Mouse (Mus musculus): ENCODE measurements around the gene Spata13. TPM values are rescaled to one million over a fixed set of nuclear protein-coding genes. Genes with fewer than 3 reads are reported as not detected.

The Spata13 gene
- polyA plus RNA-seq, 1 experiment from 2014 or later, result 25.9 TPM

DNA sequence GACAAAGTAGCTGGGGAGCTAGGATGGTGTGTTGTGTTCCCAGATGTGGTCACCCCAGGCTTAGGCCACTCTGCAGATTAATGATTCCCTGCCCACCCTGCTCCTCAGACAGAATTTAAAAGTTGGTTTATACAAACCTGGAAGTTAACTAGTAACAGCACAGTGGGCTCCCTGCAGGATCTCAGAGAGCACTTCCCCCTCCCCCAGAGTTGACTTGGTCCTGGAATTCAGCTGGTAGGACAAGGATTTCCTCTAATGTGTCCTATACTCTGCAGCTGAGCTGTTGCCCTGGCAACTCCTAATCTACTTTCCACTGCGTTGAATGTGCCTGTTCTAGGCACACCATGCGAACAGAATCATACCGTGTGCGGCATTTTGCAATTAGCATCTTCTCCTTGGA, 30.8 kb downstream of the Spata13 start:
- Histone ChIP-seq H3K4me2 (ENCODE audit: low read depth, low read length) (no peak overlapping the region), H3K4me1 (ENCODE audit: control insufficient read depth, insufficient read depth, low read length) (no peaks in the 10 kb centered on the region), H3K27me3 (ENCODE audit: control insufficient read depth, insufficient read depth, low read length) (no peaks in the 10 kb centered on the region), H3K4me3 (ENCODE audit: low read depth, low read length) (no peak overlapping the region), H3K36me3 (replicated peaks; ENCODE audit: control insufficient read depth, insufficient read depth, low read depth, low read length) (no peaks in the 10 kb centered on the region), H3K9ac (replicated peaks; ENCODE audit: low read length) (no peak overlapping the region), H3K9me3 (replicated peaks; ENCODE audit: control insufficient read depth, low read length) (no peaks in the 10 kb centered on the region), H3K27ac (replicated peaks; ENCODE audit: low read depth, low read length) (no peak overlapping the region)
- DNase-seq (ENCODE audit: low spot score), result peak; percentile 43
- no peak for ATAC-seq (replicated peaks; ENCODE audit: insufficient number of reproducible peaks, low FRiP score, low TSS enrichment, low read depth)
- WGBS, result 60% methylated on average over 4 of the region's 4 CpGs

DNA sequence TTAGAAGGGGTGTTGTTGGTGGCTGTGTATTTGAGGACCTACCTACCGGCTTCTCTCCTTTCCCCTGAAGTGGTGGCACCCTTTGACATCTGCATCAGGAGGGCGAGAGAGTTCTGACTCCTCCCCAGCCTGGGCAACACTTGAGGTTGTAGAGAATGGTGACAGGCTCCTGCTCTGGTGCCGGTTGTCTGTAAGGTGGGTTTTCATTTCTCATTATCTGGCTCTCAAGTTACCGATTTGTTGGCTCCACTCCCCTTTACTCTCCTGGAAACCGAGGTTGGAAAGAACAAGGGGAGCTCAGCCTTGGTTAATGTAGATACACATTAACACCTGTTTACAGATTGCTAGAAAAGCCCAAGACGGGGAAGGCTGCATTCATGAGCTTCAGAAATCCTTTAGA, 31.5 kb downstream of the Spata13 start:
- Histone ChIP-seq H3K4me1 (ENCODE audit: control insufficient read depth, insufficient read depth, low read length) (no peaks in the 10 kb centered on the region), H3K27me3 (ENCODE audit: control insufficient read depth, insufficient read depth, low read length) (no peaks in the 10 kb centered on the region), H3K4me3 (ENCODE audit: low read depth, low read length) (no peak overlapping the region), H3K4me2 (ENCODE audit: low read depth, low read length) (no peak overlapping the region), H3K9ac (replicated peaks; ENCODE audit: low read length) (no peak overlapping the region), H3K27ac (replicated peaks; ENCODE audit: low read depth, low read length) (no peak overlapping the region), H3K36me3 (replicated peaks; ENCODE audit: control insufficient read depth, insufficient read depth, low read depth, low read length) (no peaks in the 10 kb centered on the region), H3K9me3 (replicated peaks; ENCODE audit: control insufficient read depth, low read length) (no peaks in the 10 kb centered on the region)
- DNase-seq (ENCODE audit: low spot score) (no peak), ATAC-seq (replicated peaks; ENCODE audit: insufficient number of reproducible peaks, low FRiP score, low TSS enrichment, low read depth) (no peak)
- WGBS, result 62% methylated on average over 6 of the region's 6 CpGs

DNA sequence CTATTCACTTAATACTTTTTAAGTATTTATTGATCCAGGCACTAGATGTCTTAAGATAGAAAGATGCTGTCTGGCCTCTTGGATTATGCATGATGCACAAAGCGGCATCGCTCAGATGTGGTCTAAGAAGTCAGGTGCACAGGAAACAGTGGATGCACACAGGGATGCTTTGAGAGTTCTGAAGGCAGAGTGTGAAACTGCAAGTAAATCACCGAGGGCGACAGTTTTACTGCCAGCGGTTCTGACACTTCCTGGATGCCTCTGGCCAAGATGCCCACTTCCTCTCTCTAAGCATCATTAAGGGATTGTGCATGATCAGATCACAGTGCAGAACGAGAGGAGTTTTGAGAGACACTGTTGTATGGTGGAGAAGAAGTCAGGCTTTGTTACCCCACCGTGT, 32.5 kb downstream of the Spata13 start:
- no peak overlapping the region for H3K4me3 ChIP-seq (ENCODE audit: low read depth, low read length)
- ATAC-seq (replicated peaks; ENCODE audit: insufficient number of reproducible peaks, low FRiP score, low TSS enrichment, low read depth) (no peak), DNase-seq (ENCODE audit: low spot score) (no peak)
- H3K27me3 ChIP-seq (ENCODE audit: control insufficient read depth, insufficient read depth, low read length), result no peaks in the 10 kb centered on the region
- H3K4me1 ChIP-seq (ENCODE audit: control insufficient read depth, insufficient read depth, low read length), result no peaks in the 10 kb centered on the region
- WGBS, result 71% methylated on average over 7 of the region's 7 CpGs
- H3K4me2 ChIP-seq (ENCODE audit: low read depth, low read length), result no peak overlapping the region
- H3K9ac ChIP-seq (replicated peaks; ENCODE audit: low read length), result no peak overlapping the region
- H3K27ac ChIP-seq (replicated peaks; ENCODE audit: low read depth, low read length), result no peak overlapping the region
- H3K9me3 ChIP-seq (replicated peaks; ENCODE audit: control insufficient read depth, low read length), result no peaks in the 10 kb centered on the region
- no peaks in the 10 kb centered on the region for H3K36me3 ChIP-seq (replicated peaks; ENCODE audit: control insufficient read depth, insufficient read depth, low read depth, low read length)

DNA sequence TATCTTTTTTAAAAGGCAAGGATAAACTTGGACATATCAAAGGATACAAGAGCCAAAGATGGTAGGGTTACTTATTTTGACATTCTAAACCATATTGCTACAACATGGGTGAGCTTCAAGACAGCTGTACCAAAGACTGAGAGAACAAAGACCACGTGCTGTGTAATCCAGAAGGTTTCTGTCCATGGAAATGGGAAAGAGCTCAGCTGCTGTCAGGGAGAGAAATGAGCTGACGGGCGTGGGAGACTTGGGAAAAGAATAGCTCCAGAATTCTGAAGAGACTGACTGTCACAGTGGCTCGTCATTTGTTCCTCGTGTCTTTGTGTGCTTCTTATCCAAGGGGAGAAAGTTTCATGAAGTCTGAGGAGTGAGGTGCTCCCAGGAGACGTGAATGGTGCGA, 36.4 kb downstream of the Spata13 start:
- Histone ChIP-seq H3K4me1 (ENCODE audit: control insufficient read depth, insufficient read depth, low read length) (no peaks in the 10 kb centered on the region), H3K9ac (replicated peaks; ENCODE audit: low read length) (no peak overlapping the region), H3K4me2 (ENCODE audit: low read depth, low read length) (no peak overlapping the region), H3K4me3 (ENCODE audit: low read depth, low read length) (no peak overlapping the region), H3K27me3 (ENCODE audit: control insufficient read depth, insufficient read depth, low read length) (no peaks in the 10 kb centered on the region), H3K27ac (replicated peaks; ENCODE audit: low read depth, low read length) (no peak overlapping the region), H3K9me3 (replicated peaks; ENCODE audit: control insufficient read depth, low read length) (no peaks in the 10 kb centered on the region), H3K36me3 (replicated peaks; ENCODE audit: control insufficient read depth, insufficient read depth, low read depth, low read length) (no peaks in the 10 kb centered on the region)
- 70% methylated on average over 7 of the region's 7 CpGs for WGBS
- DNase-seq (ENCODE audit: low spot score) (no peak), ATAC-seq (replicated peaks; ENCODE audit: insufficient number of reproducible peaks, low FRiP score, low TSS enrichment, low read depth) (no peak)

DNA sequence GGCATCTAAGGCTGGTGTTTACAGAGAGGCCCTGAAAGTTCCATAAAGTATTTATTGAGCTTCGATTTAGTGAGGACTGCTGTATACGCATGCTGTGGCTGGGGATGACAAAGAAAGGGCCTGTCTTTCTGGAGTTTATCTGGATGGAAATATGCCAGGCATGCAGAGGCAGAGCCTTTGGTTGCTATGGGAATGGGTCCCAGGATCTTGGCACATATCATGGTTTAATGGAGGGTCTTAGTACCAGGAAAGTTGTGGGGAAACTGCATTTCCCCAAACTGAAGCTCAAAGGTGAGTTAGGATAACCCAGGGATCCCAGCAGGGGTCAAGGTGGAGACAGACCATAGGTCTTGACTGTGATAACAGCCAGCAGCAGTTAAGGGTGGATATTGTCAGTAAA, 37.7 kb downstream of the Spata13 start:
- 81% methylated on average over 2 of the region's 2 CpGs for WGBS
- no peak overlapping the region for H3K27ac ChIP-seq (replicated peaks; ENCODE audit: low read depth, low read length)
- H3K36me3 ChIP-seq (replicated peaks; ENCODE audit: control insufficient read depth, insufficient read depth, low read depth, low read length), result no peaks in the 10 kb centered on the region

DNA sequence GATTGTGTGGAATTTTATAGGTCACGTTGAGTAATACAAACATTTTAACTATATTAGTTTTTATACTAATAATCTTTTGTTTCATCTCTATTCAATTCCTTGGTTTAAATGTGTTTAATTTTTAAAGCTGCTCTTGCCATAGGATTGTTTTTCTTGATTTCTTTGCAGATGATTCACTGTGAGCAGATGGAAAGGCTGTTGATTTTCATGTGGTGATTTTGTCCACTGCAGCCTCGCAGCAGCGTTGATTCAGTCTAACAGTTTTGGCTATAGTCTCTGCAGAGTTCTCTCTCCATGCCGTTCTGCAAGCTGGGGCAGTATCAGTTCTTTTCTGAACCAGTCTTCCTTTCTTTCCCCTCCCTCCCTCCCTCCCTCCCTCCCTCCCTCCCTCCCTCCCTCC, 41.9 kb downstream of the Spata13 start:
- 90% methylated on average over 4 of the region's 4 CpGs for WGBS
- Histone ChIP-seq H3K27ac (replicated peaks; ENCODE audit: low read depth, low read length) (no peak overlapping the region), H3K4me2 (ENCODE audit: low read depth, low read length) (no peak overlapping the region), H3K4me3 (ENCODE audit: low read depth, low read length) (no peak overlapping the region), H3K9me3 (replicated peaks; ENCODE audit: control insufficient read depth, low read length) (no peaks in the 10 kb centered on the region), H3K9ac (replicated peaks; ENCODE audit: low read length) (no peak overlapping the region), H3K4me1 (ENCODE audit: control insufficient read depth, insufficient read depth, low read length) (no peaks in the 10 kb centered on the region), H3K36me3 (replicated peaks; ENCODE audit: control insufficient read depth, insufficient read depth, low read depth, low read length) (no peaks in the 10 kb centered on the region), H3K27me3 (ENCODE audit: control insufficient read depth, insufficient read depth, low read length) (no peaks in the 10 kb centered on the region)
- DNase-seq (ENCODE audit: low spot score) (no peak), ATAC-seq (replicated peaks; ENCODE audit: insufficient number of reproducible peaks, low FRiP score, low TSS enrichment, low read depth) (no peak)

More for the DNA sequence above, 37.7 kb downstream of the Spata13 start:
- DNase-seq (ENCODE audit: low spot score) (no peak), ATAC-seq (replicated peaks; ENCODE audit: insufficient number of reproducible peaks, low FRiP score, low TSS enrichment, low read depth) (no peak)
- Histone ChIP-seq H3K4me1 (ENCODE audit: control insufficient read depth, insufficient read depth, low read length) (no peaks in the 10 kb centered on the region), H3K27me3 (ENCODE audit: control insufficient read depth, insufficient read depth, low read length) (no peaks in the 10 kb centered on the region), H3K4me2 (ENCODE audit: low read depth, low read length) (no peak overlapping the region), H3K9ac (replicated peaks; ENCODE audit: low read length) (no peak overlapping the region), H3K9me3 (replicated peaks; ENCODE audit: control insufficient read depth, low read length) (no peaks in the 10 kb centered on the region), H3K4me3 (ENCODE audit: low read depth, low read length) (no peak overlapping the region)

DNA sequence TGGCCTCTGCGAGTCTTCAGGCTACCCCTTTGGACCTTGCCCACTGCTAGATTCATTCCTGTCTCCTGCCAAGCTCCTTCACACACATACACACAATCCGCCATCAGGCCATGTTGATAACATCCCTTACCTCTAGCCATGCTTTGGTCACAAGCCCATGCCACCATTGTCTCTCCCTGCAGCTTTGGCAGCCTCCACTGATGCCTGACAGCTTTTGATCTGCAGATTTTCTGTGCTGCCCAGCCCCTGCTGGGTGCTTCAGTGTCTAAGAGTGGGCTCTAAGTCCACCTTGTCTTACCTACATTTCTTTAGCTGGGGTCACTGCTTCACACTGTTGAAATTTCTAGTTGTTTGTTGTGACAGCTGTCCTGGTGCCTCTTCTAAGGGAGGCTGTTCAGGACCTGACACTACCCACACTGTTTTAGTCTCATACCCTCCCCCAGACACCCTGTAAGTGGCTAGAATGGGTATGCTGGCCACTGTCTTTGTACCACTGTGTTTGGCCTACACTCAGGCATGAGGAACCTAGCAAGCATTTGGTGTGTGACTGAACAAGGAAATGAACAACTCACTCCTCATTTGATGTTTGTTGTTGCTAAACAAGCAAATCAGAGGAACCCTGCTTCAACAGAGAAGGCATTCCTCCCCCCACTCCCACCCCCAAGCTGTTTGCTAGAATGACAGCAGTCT, 43.0 kb downstream of the Spata13 start:
- 94% methylated on average over 2 of the region's 2 CpGs for WGBS
- ATAC-seq (replicated peaks; ENCODE audit: insufficient number of reproducible peaks, low FRiP score, low TSS enrichment, low read depth) (no peak), DNase-seq (ENCODE audit: low spot score) (no peak)
- Histone ChIP-seq H3K9me3 (replicated peaks; ENCODE audit: control insufficient read depth, low read length) (no peaks in the 10 kb centered on the region), H3K4me1 (ENCODE audit: control insufficient read depth, insufficient read depth, low read length) (no peaks in the 10 kb centered on the region), H3K4me2 (ENCODE audit: low read depth, low read length) (no peak overlapping the region), H3K27ac (replicated peaks; ENCODE audit: low read depth, low read length) (no peak overlapping the region), H3K36me3 (replicated peaks; ENCODE audit: control insufficient read depth, insufficient read depth, low read depth, low read length) (no peaks in the 10 kb centered on the region), H3K9ac (replicated peaks; ENCODE audit: low read length) (no peak overlapping the region), H3K4me3 (ENCODE audit: low read depth, low read length) (no peak overlapping the region), H3K27me3 (ENCODE audit: control insufficient read depth, insufficient read depth, low read length) (no peaks in the 10 kb centered on the region)

DNA sequence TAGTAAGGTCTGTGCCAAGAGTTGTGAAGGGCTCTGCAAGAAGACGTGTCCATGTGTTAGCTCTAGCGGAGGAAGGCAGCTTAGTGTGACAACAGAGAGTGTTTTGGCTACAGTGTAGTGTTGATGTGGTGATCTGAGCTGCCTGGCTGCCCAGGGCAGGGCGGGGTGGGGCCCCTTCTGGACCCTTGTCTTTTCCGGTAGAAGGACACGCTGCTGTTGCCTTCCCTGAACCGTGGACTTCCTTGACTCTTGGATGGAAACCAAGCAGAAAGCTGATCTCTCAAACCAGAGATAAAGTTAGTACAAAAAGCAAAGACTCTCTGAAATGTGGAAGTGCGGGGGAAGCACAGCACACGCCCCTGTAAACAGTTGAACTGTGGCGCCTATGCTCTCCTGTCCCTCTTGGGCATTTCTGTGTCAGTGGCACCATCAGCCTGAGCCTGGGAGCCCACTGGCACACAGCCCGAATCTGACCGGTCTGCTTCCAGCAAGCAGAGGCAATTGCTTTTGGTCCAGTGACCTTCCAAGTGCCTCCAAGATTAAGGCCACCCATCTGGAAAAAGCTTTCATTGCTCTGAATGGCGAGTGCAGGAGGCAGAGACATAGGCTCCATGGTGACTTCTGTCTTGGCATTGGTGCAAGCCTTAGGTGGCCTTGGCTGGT, 48.7 kb downstream of the Spata13 start:
- H3K4me2 ChIP-seq (ENCODE audit: low read depth, low read length), result no peak overlapping the region
- DNase-seq (ENCODE audit: low spot score) (no peak), ATAC-seq (replicated peaks; ENCODE audit: insufficient number of reproducible peaks, low FRiP score, low TSS enrichment, low read depth) (no peak)
- no peak overlapping the region for H3K9ac ChIP-seq (replicated peaks; ENCODE audit: low read length)
- no peaks in the 10 kb centered on the region for H3K27me3 ChIP-seq (ENCODE audit: control insufficient read depth, insufficient read depth, low read length)
- no peaks in the 10 kb centered on the region for H3K36me3 ChIP-seq (replicated peaks; ENCODE audit: control insufficient read depth, insufficient read depth, low read depth, low read length)
- no peaks in the 10 kb centered on the region for H3K4me1 ChIP-seq (ENCODE audit: control insufficient read depth, insufficient read depth, low read length)
- H3K27ac ChIP-seq (replicated peaks; ENCODE audit: low read depth, low read length), result no peak overlapping the region
- no peak overlapping the region for H3K4me3 ChIP-seq (ENCODE audit: low read depth, low read length)
- H3K9me3 ChIP-seq (replicated peaks; ENCODE audit: control insufficient read depth, low read length), result no peaks in the 10 kb centered on the region
- 81% methylated on average over 12 of the region's 12 CpGs for WGBS
